Mouse (Mus musculus) limb, embryonic 12.5 days (tissue): ENCODE data around the gene Hist1h1b. TPM values are rescaled to one million over a fixed set of nuclear protein-coding genes. Genes with fewer than 3 reads are reported as not detected.
"Not testable (repeated sequence)": the region's sequence is repeated elsewhere in the genome, so short reads cannot be mapped to it uniquely, and the experiment has no call there.

Experiments used
- ATAC-seq: fragments of 200-750 bp; cut with Nextera tagmentation; 2 replicates; pipeline ENCODE4 v1.8.0; 2017; ENCODE audit warnings: low read depth, moderate TSS enrichment; ENCODE audit not compliant: insufficient number of reproducible peaks, insufficient read depth, low FRiP score, low TSS enrichment
- H3K27ac ChIP-seq: fragments of 300-500 bp; sonication (generic); 2 replicates; pipeline ENCODE4 v1.5.1; 2016; ENCODE audit warnings: mild to moderate bottlenecking, moderate library complexity
- H3K27me3 ChIP-seq: fragments of 300-500 bp; sonication (generic); 2 replicates; pipeline ENCODE4 v1.6.1; 2016; ENCODE audit warnings: mild to moderate bottlenecking, moderate library complexity
- H3K36me3 ChIP-seq: fragments of 300-500 bp; sonication (generic); 2 replicates; pipeline ENCODE4 v1.6.1; 2016; ENCODE audit warnings: mild to moderate bottlenecking, moderate library complexity
- H3K4me1 ChIP-seq: fragments of 300-500 bp; sonication (generic); replicated peaks from 2 replicates; pipeline ENCODE4 v1.6.1; 2016
- H3K4me2 ChIP-seq: fragments of 300-500 bp; sonication (generic); 2 replicates; pipeline ENCODE4 v1.6.1; 2016; ENCODE audit warnings: mild to moderate bottlenecking, moderate library complexity
- H3K4me3 ChIP-seq: fragments of 300-500 bp; sonication (generic); replicated peaks from 2 replicates; pipeline ENCODE4 v1.5.1; 2016; ENCODE audit warnings: mild to moderate bottlenecking
- H3K9ac ChIP-seq: fragments of 300-500 bp; sonication (generic); replicated peaks from 2 replicates; pipeline ENCODE4 v1.6.1; 2016; ENCODE audit warnings: mild to moderate bottlenecking, moderate library complexity
- H3K9me3 ChIP-seq: fragments of 300-500 bp; sonication (generic); 2 replicates; pipeline ENCODE4 v1.6.1; 2016; ENCODE audit warnings: mild to moderate bottlenecking, moderate library complexity
- WGBS: fragments of 180-500 bp; shearing (Covaris S2); methylation state at CpG from one replicate; pipeline ENCODE4 v1.1.7; 2016; 5-methylcytosine and 5-hydroxymethylcytosine counted together
- polyA plus RNA-seq: library from polyadenylated mRNA; unstranded; fragments of >200 nt; fragmentation: Nextera tagmentation; extraction: Ambion mirVana; gene quantifications from 2 replicates; pipeline ENCODE4 v1.2.1, GENCODE M21; 2016

The Hist1h1b gene
- polyA plus RNA-seq = 40.4 and 49.4 TPM in 2 replicates

- H3K4me1 ChIP-seq = peaks cover 31% of the 10 kb centered on the region
- under 1% methylated on average over 44 of the region's 44 CpGs for WGBS
Observed at GRCm38 (mm10) chr13:21779767-21780731, at the start of gene Hist1h1b. Gene Hist1h1b (minus strand): TSS chr13:21780625.

GRCm38 (mm10) chr13:21828511-21828910 is 48.1 kb upstream of the Hist1h1b start:
- no peaks in the 10 kb centered on the region for H3K4me1 ChIP-seq
- no peaks in the 10 kb centered on the region for H3K27me3 ChIP-seq
- WGBS = 76% methylated on average over 3 of the region's 3 CpGs
- no peak overlapping the region for H3K27ac ChIP-seq
- no peaks in the 10 kb centered on the region for H3K9me3 ChIP-seq
- H3K9ac ChIP-seq = no peak overlapping the region
- H3K4me3 ChIP-seq = no peak overlapping the region
- no peak for ATAC-seq
- no peak overlapping the region for H3K4me2 ChIP-seq
- peaks cover 3% of the 10 kb centered on the region; the same call in 1 of the 2 replicates for H3K36me3 ChIP-seq

More at GRCm38 (mm10) chr13:21779767-21780731, at the start of gene Hist1h1b:
- H3K27ac ChIP-seq = peak within 1 kb of the TSS; percentile 99
- H3K4me3 ChIP-seq = peak within 1 kb of the TSS; percentile 59
- no peaks in the 10 kb centered on the region for H3K9me3 ChIP-seq
- ATAC-seq = peak; percentile 11
- peak within 1 kb of the TSS; percentile 83 for H3K9ac ChIP-seq
- H3K4me2 ChIP-seq = peak within 1 kb of the TSS; percentile 92
- no peaks in the 10 kb centered on the region for H3K36me3 ChIP-seq
- no peaks in the 10 kb centered on the region for H3K27me3 ChIP-seq

- H3K4me2 ChIP-seq, H3K4me1 ChIP-seq, H3K27ac ChIP-seq, H3K9ac ChIP-seq, H3K4me3 ChIP-seq, H3K9me3 ChIP-seq, ATAC-seq, H3K27me3 ChIP-seq, H3K36me3 ChIP-seq: not testable (repeated sequence)
- 72% methylated on average over 7 of the region's 16 CpGs for WGBS
Observed at GRCm38 (mm10) chr13:21820082-21820890, 39.9 kb upstream of the Hist1h1b start.

GRCm38 (mm10) chr13:21812092-21812491 is 31.7 kb upstream of the Hist1h1b start:
- Histone ChIP-seq H3K4me3 (peak overlapping the region; percentile 29), H3K27ac (peak overlapping the region; percentile 70), H3K4me2 (peak overlapping the region; percentile 46)
- H3K36me3 ChIP-seq, H3K9ac ChIP-seq, H3K27me3 ChIP-seq, H3K4me1 ChIP-seq, H3K9me3 ChIP-seq: not testable (repeated sequence)
- WGBS = 0% methylated on average over 12 of the region's 14 CpGs
- ATAC-seq = peak; percentile 61; the same call in 1 of the 2 replicates

GRCm38 (mm10) chr13:21811539-21811938 is 31.1 kb upstream of the Hist1h1b start, which contains the start of gene Hist1h4m:
Gene Hist1h4m (plus strand): TSS chr13:21811746.
- no CpG with 5 or more reads among the region's 24 CpGs for WGBS
- not testable (repeated sequence) for H3K9me3 ChIP-seq, H3K9ac ChIP-seq, H3K27me3 ChIP-seq, H3K36me3 ChIP-seq, H3K4me1 ChIP-seq
- H3K4me2 ChIP-seq = peak within 1 kb of the TSS; percentile 46
- ATAC-seq = 0 out of 2 replicates have a peak, but pooled peaks have one; percentile 17
- peak within 1 kb of the TSS; percentile 29 for H3K4me3 ChIP-seq
- peak within 1 kb of the TSS; percentile 70 for H3K27ac ChIP-seq

- peak; percentile 24; the same call in 1 of the 2 replicates for ATAC-seq
- H3K36me3 ChIP-seq, H3K9me3 ChIP-seq, H3K27ac ChIP-seq, H3K27me3 ChIP-seq, H3K4me2 ChIP-seq, H3K4me1 ChIP-seq, H3K9ac ChIP-seq, H3K4me3 ChIP-seq: not testable (repeated sequence)
- WGBS = no CpG with 5 or more reads among the region's 8 CpGs
Observed at GRCm38 (mm10) chr13:21811074-21811473, 30.6 kb upstream of the Hist1h1b start.

GRCm38 (mm10) chr13:21810073-21810472 is 29.6 kb upstream of the Hist1h1b start, which contains the start of the genes Hist1h2bq and Hist1h2ao:
Gene Hist1h2bq (minus strand): TSS chr13:21810197.
Gene Hist1h2ao (plus strand): TSS chr13:21810465.
- ATAC-seq = peak; percentile 95
- H3K27me3 ChIP-seq, H3K9ac ChIP-seq: not testable (repeated sequence)

GRCm38 (mm10) chr13:21803058-21803457 is 22.6 kb upstream of the Hist1h1b start:
- not testable (repeated sequence) for H3K36me3 ChIP-seq, H3K4me1 ChIP-seq, H3K9me3 ChIP-seq, H3K27ac ChIP-seq, H3K27me3 ChIP-seq, H3K4me2 ChIP-seq, H3K9ac ChIP-seq, H3K4me3 ChIP-seq
- no CpG with 5 or more reads among the region's 4 CpGs for WGBS
- peak; percentile 75 for ATAC-seq

More at GRCm38 (mm10) chr13:21810073-21810472, 29.6 kb upstream of the Hist1h1b start, which contains the start of the genes Hist1h2bq and Hist1h2ao:
- H3K27ac ChIP-seq, H3K4me2 ChIP-seq, H3K9me3 ChIP-seq, H3K4me1 ChIP-seq, H3K36me3 ChIP-seq, H3K4me3 ChIP-seq: not testable (repeated sequence)
- WGBS = no CpG with 5 or more reads among the region's 23 CpGs

- H3K9ac ChIP-seq, ATAC-seq, H3K4me1 ChIP-seq, H3K9me3 ChIP-seq, H3K27ac ChIP-seq, H3K4me3 ChIP-seq, H3K36me3 ChIP-seq, H3K4me2 ChIP-seq, H3K27me3 ChIP-seq: not testable (repeated sequence)
Observed at GRCm38 (mm10) chr13:21797163-21797562, 16.7 kb upstream of the Hist1h1b start.

- no peak overlapping the region for H3K4me2 ChIP-seq
- H3K4me1 ChIP-seq = 0 out of 2 replicates have a peak, but pooled peaks cover 4% of the 10 kb centered on the region
- H3K9me3 ChIP-seq = no peaks in the 10 kb centered on the region
- no peak for ATAC-seq
- no peak overlapping the region for H3K4me3 ChIP-seq
- 94% methylated on average over 7 of the region's 7 CpGs for WGBS
- no peaks in the 10 kb centered on the region for H3K36me3 ChIP-seq
- H3K9ac ChIP-seq = no peak overlapping the region
- H3K27me3 ChIP-seq = no peaks in the 10 kb centered on the region
- H3K27ac ChIP-seq = no peak overlapping the region
Observed at GRCm38 (mm10) chr13:21795584-21795983, 15.2 kb upstream of the Hist1h1b start.
